Mouse (Mus musculus) hindbrain, embryonic 14.5 days (tissue): ENCODE results near the gene Lpp. TPM values are rescaled to one million over a fixed set of nuclear protein-coding genes. Genes with fewer than 3 reads are reported as not detected.

ENCODE experiments used
- ATAC-seq: fragments of 200-750 bp; cut with Nextera tagmentation; 2 replicates; pipeline ENCODE4 v1.8.0; 2017; ENCODE audit warnings: moderate number of reproducible peaks, mild to moderate bottlenecking, moderate TSS enrichment, moderate library complexity; ENCODE audit not compliant: low FRiP score
- DNase-seq: peaks from one replicate; pipeline ENCODE4 v3.0.0-alpha.2; 2015; ENCODE audit warnings: low spot score
- H3K27ac ChIP-seq: fragments of 300-500 bp; sonication (generic); 2 replicates; pipeline ENCODE4 v1.5.1; 2014; ENCODE audit warnings: mild to moderate bottlenecking, moderate library complexity
- H3K27me3 ChIP-seq: fragments of 300-500 bp; sonication (generic); 2 replicates; pipeline ENCODE4 v1.6.1; 2014; ENCODE audit warnings: mild to moderate bottlenecking, low read length, mixed read lengths; ENCODE audit not compliant: control insufficient read depth, insufficient read depth
- H3K36me3 ChIP-seq: fragments of 300-500 bp; sonication (generic); replicated peaks from 2 replicates; pipeline ENCODE4 v1.6.1; 2014; ENCODE audit not compliant: control insufficient read depth, insufficient read depth
- H3K4me1 ChIP-seq: fragments of 300-500 bp; sonication (generic); replicated peaks from 2 replicates; pipeline ENCODE4 v1.6.1; 2014; ENCODE audit warnings: antibody characterized with exemption, low read length, mixed read lengths; ENCODE audit not compliant: control insufficient read depth, insufficient read depth
- H3K4me2 ChIP-seq: fragments of 300-500 bp; sonication (generic); replicated peaks from 2 replicates; pipeline ENCODE4 v1.6.1; 2014; ENCODE audit warnings: mild to moderate bottlenecking, moderate library complexity
- H3K4me3 ChIP-seq: fragments of 300-500 bp; sonication (generic); replicated peaks from 2 replicates; pipeline ENCODE4 v1.5.1; 2014; ENCODE audit warnings: mild to moderate bottlenecking, low read length
- H3K9ac ChIP-seq: fragments of 300-500 bp; sonication (generic); 2 replicates; pipeline ENCODE4 v1.6.1; 2014
- H3K9me3 ChIP-seq: fragments of 300-500 bp; sonication (generic); 2 replicates; pipeline ENCODE4 v1.6.1; 2016; ENCODE audit warnings: low read length; ENCODE audit not compliant: control insufficient read depth
- WGBS: fragments of 180-500 bp; shearing (Covaris S2); extraction: QIAGEN DNeasy Blood & Tissue Kit; methylation state at CpG from one replicate; pipeline ENCODE4 v1.1.7; 2014; 5-methylcytosine and 5-hydroxymethylcytosine counted together
- polyA plus RNA-seq: library from polyadenylated mRNA; unstranded; fragments of >200 nt; fragmentation: Nextera tagmentation; extraction: Ambion mirVana; gene quantifications from 2 replicates; pipeline ENCODE4 v1.2.1, GENCODE M21; 2014

Lpp gene
- polyA plus RNA-seq, 1 experiment from 2014 or later: 13.0 TPM

DNA sequence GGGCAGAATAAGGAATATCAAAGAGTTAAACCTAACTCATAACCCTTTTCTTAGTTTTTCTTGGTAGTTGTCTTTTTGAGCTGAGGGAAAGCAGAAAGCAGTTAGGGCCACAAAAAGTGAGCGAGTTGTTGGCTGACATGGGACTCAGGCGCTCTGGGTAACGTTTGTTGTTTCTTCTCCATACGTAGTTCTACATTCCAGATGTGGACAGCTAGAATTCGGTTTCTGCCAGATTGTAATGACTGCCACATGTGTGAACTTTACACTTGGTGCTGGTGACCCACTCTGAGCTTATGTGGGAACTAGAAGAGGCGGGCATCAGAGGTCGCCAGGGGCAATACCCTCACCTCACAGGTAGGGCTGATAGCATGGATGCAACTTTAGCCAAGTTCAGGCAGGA, 172.0 kb downstream of the Lpp start:
- ATAC-seq: no peak
- 85% methylated on average over 7 of the region's 7 CpGs for WGBS

DNA sequence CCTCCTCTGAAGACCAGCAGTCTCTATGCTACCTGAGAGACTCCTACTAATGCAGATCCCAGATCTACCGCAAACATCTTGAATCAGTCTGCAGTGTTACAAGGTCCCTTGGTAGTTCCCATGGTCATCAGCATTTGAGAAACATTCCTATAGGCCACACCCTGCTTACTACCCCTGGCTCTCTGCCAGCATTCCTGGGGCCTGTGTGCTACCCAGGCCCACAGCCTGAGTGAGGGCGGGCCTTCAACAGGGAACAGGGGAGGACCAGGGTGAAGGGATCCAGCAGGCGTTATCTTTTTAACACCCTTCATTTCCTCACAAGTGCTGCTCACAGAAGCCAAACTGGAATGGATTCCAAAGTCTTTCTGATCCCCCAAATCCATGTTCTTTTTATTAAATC, 173.0 kb downstream of the Lpp start:
- ATAC-seq (no peak), DNase-seq (no peak)
- no peaks in the 10 kb centered on the region for H3K4me1 ChIP-seq
- WGBS: 82% methylated on average over 3 of the region's 3 CpGs
- H3K27me3 ChIP-seq: no peaks in the 10 kb centered on the region
- no peak overlapping the region for H3K27ac ChIP-seq
- H3K9me3 ChIP-seq: no peaks in the 10 kb centered on the region
- no peaks in the 10 kb centered on the region for H3K36me3 ChIP-seq
- H3K9ac ChIP-seq: no peak overlapping the region
- no peak overlapping the region for H3K4me2 ChIP-seq
- H3K4me3 ChIP-seq: no peak overlapping the region

More for the DNA sequence above, 172.0 kb downstream of the Lpp start:
- no peak overlapping the region for H3K4me2 ChIP-seq
- no peaks in the 10 kb centered on the region for H3K27me3 ChIP-seq
- no peak overlapping the region for H3K9ac ChIP-seq
- H3K4me1 ChIP-seq: no peaks in the 10 kb centered on the region
- no peak for DNase-seq
- no peaks in the 10 kb centered on the region for H3K36me3 ChIP-seq
- H3K4me3 ChIP-seq: no peak overlapping the region
- no peak overlapping the region for H3K27ac ChIP-seq
- H3K9me3 ChIP-seq: no peaks in the 10 kb centered on the region

DNA sequence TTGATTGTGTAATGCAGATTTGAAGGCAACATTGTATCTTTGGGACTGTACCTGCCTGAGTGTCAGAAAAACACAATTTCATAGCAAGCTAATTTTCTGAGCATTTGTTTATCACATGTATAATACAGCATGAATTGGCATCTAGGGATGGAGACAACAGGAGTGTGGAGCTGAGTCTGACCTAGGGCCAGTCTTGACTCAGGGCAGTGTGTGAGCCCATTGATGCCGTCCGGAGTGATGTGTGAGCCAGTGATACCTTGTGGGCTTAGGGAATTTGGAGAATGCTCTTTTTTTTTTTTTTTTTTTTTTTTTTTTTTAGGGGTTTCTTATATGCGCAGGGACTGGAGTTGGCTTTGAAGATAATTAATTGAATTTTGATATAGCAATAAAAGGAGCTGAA, 174.3 kb downstream of the Lpp start:
- ATAC-seq: no peak

DNA sequence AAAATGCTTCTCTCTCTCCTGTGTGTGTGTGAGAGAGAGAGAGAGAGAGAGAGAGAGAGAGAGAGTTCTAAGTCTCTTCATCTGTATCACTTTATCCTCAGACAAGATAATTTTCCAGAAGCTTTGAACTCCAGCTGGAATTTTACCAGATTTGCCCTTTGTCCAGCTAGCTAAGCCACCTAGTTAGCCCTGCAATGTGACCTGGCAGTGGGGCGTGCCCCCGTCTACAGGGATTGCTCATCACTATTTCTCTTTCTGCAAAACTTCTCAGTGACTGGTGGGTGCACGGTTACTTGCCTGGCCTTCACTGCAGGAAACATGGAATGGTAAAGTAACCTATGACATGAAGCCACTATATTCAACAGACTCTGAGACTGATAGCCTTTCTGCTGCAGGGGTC, 174.8 kb downstream of the Lpp start:
- H3K4me3 ChIP-seq: no peak overlapping the region
- DNase-seq: no peak

More for the DNA sequence above, 174.3 kb downstream of the Lpp start:
- no peaks in the 10 kb centered on the region for H3K27me3 ChIP-seq
- DNase-seq: no peak
- H3K9me3 ChIP-seq: no peaks in the 10 kb centered on the region
- no peak overlapping the region for H3K4me3 ChIP-seq
- WGBS: 88% methylated on average over 3 of the region's 3 CpGs
- H3K4me1 ChIP-seq: no peaks in the 10 kb centered on the region
- H3K9ac ChIP-seq: no peak overlapping the region
- H3K4me2 ChIP-seq: no peak overlapping the region
- H3K27ac ChIP-seq: no peak overlapping the region
- no peaks in the 10 kb centered on the region for H3K36me3 ChIP-seq

DNA sequence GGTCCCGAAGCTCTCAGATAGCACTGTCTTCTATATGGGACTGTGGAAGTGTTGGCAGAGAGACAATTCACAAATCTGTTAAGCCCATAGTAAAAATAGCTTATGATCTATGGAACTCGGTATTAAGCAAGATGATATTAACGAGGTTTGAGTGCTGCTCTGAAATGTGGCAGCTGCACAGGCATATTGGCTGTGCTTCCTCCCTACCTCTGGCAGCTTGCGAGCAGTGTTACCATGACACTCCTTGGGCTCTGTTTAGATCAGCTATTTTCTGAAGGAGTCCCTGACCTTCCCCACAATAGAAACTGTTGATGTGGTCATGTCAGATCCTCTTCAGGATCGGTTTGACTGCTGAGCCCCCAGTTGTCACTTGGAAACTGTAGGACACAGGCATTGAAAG, 176.4 kb downstream of the Lpp start:
- H3K27me3 ChIP-seq: no peaks in the 10 kb centered on the region
- DNase-seq: no peak
- no peaks in the 10 kb centered on the region for H3K36me3 ChIP-seq
- H3K4me3 ChIP-seq: no peak overlapping the region
- H3K9ac ChIP-seq: no peak overlapping the region
- no peak overlapping the region for H3K27ac ChIP-seq
- no peak for ATAC-seq
- H3K4me1 ChIP-seq: no peaks in the 10 kb centered on the region
- 65% methylated on average over 5 of the region's 5 CpGs for WGBS
- H3K4me2 ChIP-seq: no peak overlapping the region
- no peaks in the 10 kb centered on the region for H3K9me3 ChIP-seq

More for the DNA sequence above, 174.8 kb downstream of the Lpp start:
- no peaks in the 10 kb centered on the region for H3K9me3 ChIP-seq
- H3K27ac ChIP-seq: no peak overlapping the region
- no peak overlapping the region for H3K9ac ChIP-seq
- H3K4me1 ChIP-seq: no peaks in the 10 kb centered on the region
- no peak overlapping the region for H3K4me2 ChIP-seq
- 78% methylated on average over 3 of the region's 3 CpGs for WGBS
- ATAC-seq: no peak
- H3K27me3 ChIP-seq: no peaks in the 10 kb centered on the region
- no peaks in the 10 kb centered on the region for H3K36me3 ChIP-seq

DNA sequence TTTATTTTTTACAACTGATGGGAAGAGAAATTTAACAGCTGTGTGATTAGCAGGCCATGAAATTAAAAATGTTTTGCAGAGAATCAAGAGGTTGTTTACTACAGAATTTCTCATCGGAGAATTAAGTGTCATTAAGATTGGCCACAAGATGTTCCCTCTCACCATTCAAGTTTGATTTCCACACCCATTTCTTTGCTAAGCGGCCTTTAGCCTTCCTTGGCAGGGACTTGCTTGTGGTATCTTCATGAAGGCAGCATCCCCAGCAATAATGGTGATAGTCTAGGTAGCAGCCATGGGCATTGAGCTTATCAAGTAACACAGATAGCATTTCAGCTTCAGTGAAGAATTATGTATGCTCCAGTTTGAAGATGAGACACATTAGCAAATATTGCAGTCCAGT, 183.7 kb downstream of the Lpp start:
- no peak for DNase-seq
- WGBS: 78% methylated on average over 2 of the region's 2 CpGs
- no peak for ATAC-seq
- Histone ChIP-seq H3K4me2 (no peak overlapping the region), H3K9me3 (no peaks in the 10 kb centered on the region), H3K4me1 (0 out of 2 replicates have a peak, but pooled peaks cover 3% of the 10 kb centered on the region), H3K4me3 (no peak overlapping the region), H3K27ac (no peak overlapping the region), H3K27me3 (no peaks in the 10 kb centered on the region), H3K9ac (no peak overlapping the region), H3K36me3 (no peaks in the 10 kb centered on the region)

DNA sequence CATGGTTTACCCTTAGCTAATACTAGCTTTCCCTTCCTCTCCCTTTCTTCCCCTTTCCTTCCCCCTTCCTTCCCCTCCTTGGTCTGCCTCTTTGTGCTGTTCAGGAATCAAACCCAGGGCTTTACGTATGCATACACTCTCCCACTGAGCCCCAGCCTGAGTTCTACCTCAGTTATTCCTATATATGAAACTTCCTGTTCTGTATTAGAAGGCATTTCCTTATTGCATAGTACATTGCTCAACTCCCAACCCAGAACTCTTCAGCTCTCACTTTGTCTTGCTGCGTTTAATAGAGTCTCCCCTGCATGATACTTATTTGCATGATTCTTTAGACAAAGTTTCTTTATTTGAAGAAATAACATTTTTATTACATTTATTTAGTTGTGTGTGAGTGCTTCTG, 184.5 kb downstream of the Lpp start:
- ATAC-seq: no peak
- H3K27me3 ChIP-seq: no peaks in the 10 kb centered on the region
- 0 out of 2 replicates have a peak, but pooled peaks cover 3% of the 10 kb centered on the region for H3K4me1 ChIP-seq
- no peak for DNase-seq
- H3K4me3 ChIP-seq: no peak overlapping the region
- 90% methylated on average over 2 of the region's 2 CpGs for WGBS
- no peaks in the 10 kb centered on the region for H3K9me3 ChIP-seq
- H3K4me2 ChIP-seq: no peak overlapping the region
- H3K27ac ChIP-seq: no peak overlapping the region
- H3K36me3 ChIP-seq: no peaks in the 10 kb centered on the region
- H3K9ac ChIP-seq: no peak overlapping the region

DNA sequence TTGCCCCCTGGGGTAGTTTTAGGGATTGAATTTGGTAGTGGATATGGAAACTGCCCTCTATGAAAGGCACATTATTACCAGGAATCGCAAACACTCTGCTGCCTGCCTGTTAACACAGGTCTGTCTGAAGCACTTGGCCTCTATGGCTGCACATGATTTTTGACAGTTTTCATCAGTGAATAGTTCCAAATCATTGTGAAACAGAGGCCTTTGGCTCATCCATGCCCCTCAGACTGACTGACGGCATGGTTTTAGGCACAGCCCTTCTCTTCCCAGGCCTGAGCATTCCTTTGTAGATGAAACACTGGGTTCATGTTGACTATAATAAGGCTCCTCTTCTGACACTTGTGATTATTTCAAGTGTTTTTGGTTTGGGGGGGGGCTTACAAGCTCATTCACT, 189.5 kb downstream of the Lpp start:
- Histone ChIP-seq H3K9ac (no peak overlapping the region), H3K36me3 (no peaks in the 10 kb centered on the region), H3K4me1 (no peaks in the 10 kb centered on the region), H3K4me3 (no peak overlapping the region), H3K27ac (no peak overlapping the region), H3K4me2 (no peak overlapping the region), H3K27me3 (no peaks in the 10 kb centered on the region), H3K9me3 (no peaks in the 10 kb centered on the region)
- 91% methylated on average over 2 of the region's 2 CpGs for WGBS
- ATAC-seq (no peak), DNase-seq (no peak)

DNA sequence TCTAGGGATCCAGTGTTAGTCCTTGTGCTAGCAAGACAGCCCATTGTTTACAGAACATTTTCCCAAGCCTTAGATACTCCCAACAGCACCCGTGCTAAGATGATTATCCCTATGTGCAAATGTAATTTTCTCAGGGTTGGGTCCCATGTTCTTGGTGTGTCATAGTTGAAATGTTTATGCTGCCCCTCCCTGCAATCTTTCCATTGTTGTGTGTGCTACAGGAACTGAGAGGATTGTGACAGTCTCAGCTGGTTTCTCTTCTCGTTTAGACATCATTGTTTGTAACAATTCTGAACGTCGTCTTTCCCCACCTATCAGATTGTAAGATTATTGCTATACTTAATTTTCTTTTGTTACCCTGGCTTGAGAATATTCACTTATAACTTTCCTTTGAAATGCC, 200.2 kb downstream of the Lpp start:
- H3K4me1 ChIP-seq: no peaks in the 10 kb centered on the region
- H3K27me3 ChIP-seq: no peaks in the 10 kb centered on the region
- no peaks in the 10 kb centered on the region for H3K36me3 ChIP-seq
- H3K9ac ChIP-seq: no peak overlapping the region
- 86% methylated on average over 4 of the region's 4 CpGs for WGBS
- no peak overlapping the region for H3K4me2 ChIP-seq
- no peak for DNase-seq
- ATAC-seq: no peak
- no peak overlapping the region for H3K27ac ChIP-seq
- H3K9me3 ChIP-seq: no peaks in the 10 kb centered on the region
- no peak overlapping the region for H3K4me3 ChIP-seq

DNA sequence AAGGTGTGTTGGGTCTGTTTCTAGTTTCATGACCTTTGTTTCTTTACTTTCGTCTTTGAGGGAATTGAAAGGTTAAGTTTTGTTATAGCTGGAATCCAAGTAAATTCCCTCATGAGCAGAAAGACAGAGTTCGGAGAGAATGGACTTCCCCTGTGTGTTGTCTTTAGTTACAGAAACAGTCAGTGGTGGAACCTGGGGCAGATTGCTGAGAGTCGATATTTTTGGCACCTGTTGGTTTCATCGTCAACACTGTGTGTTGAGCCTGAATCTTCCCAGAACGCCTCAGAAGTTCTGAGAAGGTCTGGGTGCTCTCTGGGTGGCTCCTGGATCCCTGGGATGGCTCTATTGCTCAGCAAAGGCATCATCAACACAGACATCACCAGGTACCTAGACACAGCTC, 201.2 kb downstream of the Lpp start:
- H3K4me3 ChIP-seq: no peak overlapping the region
- H3K27ac ChIP-seq: no peak overlapping the region
- no peak overlapping the region for H3K4me2 ChIP-seq
- H3K36me3 ChIP-seq: no peaks in the 10 kb centered on the region
- H3K27me3 ChIP-seq: no peaks in the 10 kb centered on the region
- no peaks in the 10 kb centered on the region for H3K9me3 ChIP-seq
- no peak for ATAC-seq
- no peak for DNase-seq
- no peaks in the 10 kb centered on the region for H3K4me1 ChIP-seq
- WGBS: 87% methylated on average over 5 of the region's 5 CpGs
- H3K9ac ChIP-seq: no peak overlapping the region
